Mouse (Mus musculus): Measurements from ENCODE around the gene Rap1gap2. TPM values are rescaled to one million over a fixed set of nuclear protein-coding genes. Genes with fewer than 3 reads are reported as not detected.

The Rap1gap2 gene
- polyA plus RNA-seq, 1 experiment from 2014 or later = 2.1 TPM

GRCm38 (mm10) chr11:74337931-74338330, 272.8 kb downstream of the Rap1gap2 start, which contains the start of gene Olfr410:
Gene Olfr410, minus strand, starts transcription at chr11:74338031.
- H3K36me3 ChIP-seq (ENCODE audit: control insufficient read depth, insufficient read depth, low read length) = no peaks in the 10 kb centered on the region
- H3K4me3 ChIP-seq (ENCODE audit: low read depth, low read length) = no peak within 1 kb of the TSS
- no peak for ATAC-seq (replicated peaks; ENCODE audit: low FRiP score)
- DNase-seq (ENCODE audit: low spot score) = no peak
- no peak within 1 kb of the TSS for H3K9ac ChIP-seq (ENCODE audit: low read depth, low read length)
- H3K27me3 ChIP-seq (replicated peaks; ENCODE audit: control insufficient read depth, insufficient read depth, low read length) = no peaks in the 10 kb centered on the region
- WGBS = 70% methylated on average over 6 of the region's 6 CpGs
- H3K4me1 ChIP-seq (replicated peaks; ENCODE audit: control insufficient read depth, insufficient read depth, low read length) = no peaks in the 10 kb centered on the region
- no peaks in the 10 kb centered on the region for H3K9me3 ChIP-seq (ENCODE audit: control insufficient read depth, low read length)
- H3K27ac ChIP-seq (ENCODE audit: low read depth, low read length) = no peak within 1 kb of the TSS
- H3K4me2 ChIP-seq = no peak within 1 kb of the TSS

Other genes starting within 250 kb of the Rap1gap2 start
- gene Olfr412, start 248.8 kb downstream of the Rap1gap2 start, polyA plus RNA-seq (2014; fragmentation: Nextera tagmentation; extraction: Ambion mirVana) = not detected in 2 replicates
- 5.3 and 5.5 TPM in 2 replicates for gene Ccdc92b, start 8.7 kb upstream of the Rap1gap2 start, polyA plus RNA-seq (2014; fragmentation: Nextera tagmentation; extraction: Ambion mirVana)
- gene Cluh, start 38.6 kb upstream of the Rap1gap2 start, polyA plus RNA-seq (2014; fragmentation: Nextera tagmentation; extraction: Ambion mirVana) = 60.9 and 61.4 TPM in 2 replicates
- 59.3 and 69.4 TPM in 2 replicates for gene Pafah1b1, start 113.8 kb upstream of the Rap1gap2 start, polyA plus RNA-seq (2014; fragmentation: Nextera tagmentation; extraction: Ambion mirVana)
- 57.7 and 63.0 TPM in 2 replicates for gene Mettl16, start 159.9 kb upstream of the Rap1gap2 start, polyA plus RNA-seq (2014; fragmentation: Nextera tagmentation; extraction: Ambion mirVana)
- 3.5 and 3.9 TPM in 2 replicates for gene Mnt, start 220.0 kb upstream of the Rap1gap2 start, polyA plus RNA-seq (2014; fragmentation: Nextera tagmentation; extraction: Ambion mirVana)

Data from liver, embryonic 11.5 days (tissue).